8 mouse cellular contexts compared by ENCODE assay signal in genomic region chr17:87532158-87532545, GRCm38 (mm10).
DNase-seq lines count a peak whose midpoint lies in the region; ATAC-seq and TF ChIP-seq lines count a peak whose summit lies in the region.

No protein-coding gene starts in this region.

- peak overlapping the region; percentile 58 for H3K4me2 ChIP-seq in embryonic facial prominence, embryonic 14.5 days (ENCODE audit: low read depth, low read length)
- H3K4me2 ChIP-seq in hindbrain, embryonic 11.5 days (replicated peaks; ENCODE audit: low read depth, low read length) = 0 out of 2 replicates have a peak overlapping the region, but pooled peaks have one; percentile 0
- peak overlapping the region; percentile 72 for H3K4me2 ChIP-seq in liver, postnatal 0 days (ENCODE audit: low read depth, low read length)

- H3K9ac ChIP-seq in embryonic facial prominence, embryonic 14.5 days (ENCODE audit: low read depth, low read length) = peak overlapping the region; percentile 26; the same call in 1 of the 2 replicates
- H3K9ac ChIP-seq in hindbrain, embryonic 11.5 days (ENCODE audit: low read depth, low read length) = no peak overlapping the region
- H3K9ac ChIP-seq in liver, postnatal 0 days (replicated peaks) = no peak overlapping the region

- no peak overlapping the region for H3K27ac ChIP-seq in embryonic facial prominence, embryonic 14.5 days (replicated peaks; ENCODE audit: low read depth, low read length)
- H3K27ac ChIP-seq in hindbrain, embryonic 11.5 days (ENCODE audit: low read depth, low read length) = no peak overlapping the region
- peak overlapping the region; percentile 66 for H3K27ac ChIP-seq in liver, postnatal 0 days (ENCODE audit: low read depth)

- no peak for TF ChIP-seq CTCF in liver, postnatal 0 days (IDR thresholded peaks at IDR 0.05; ENCODE audit: low read depth)

- H3K4me3 ChIP-seq in embryonic facial prominence, embryonic 14.5 days (ENCODE audit: low read depth, low read length) = peak overlapping the region; percentile 44; the same call in 1 of the 2 replicates
- H3K4me3 ChIP-seq in hindbrain, embryonic 11.5 days (ENCODE audit: low read depth, low read length) = no peak overlapping the region
- H3K4me3 ChIP-seq in liver, postnatal 0 days (ENCODE audit: low read depth, low read length) = peak overlapping the region; percentile 36

- no peak for ATAC-seq in embryonic facial prominence, embryonic 14.5 days (ENCODE audit: low read depth)
- no peak for ATAC-seq in hindbrain, embryonic 11.5 days (ENCODE audit: low FRiP score)
- no peak for ATAC-seq in liver, postnatal 0 days
- ATAC-seq in erythroblast, adult 5-6 weeks (replicated peaks; ENCODE audit: low FRiP score, poor library complexity, severe bottlenecking) = no peak

- H3K4me1 ChIP-seq in embryonic facial prominence, embryonic 14.5 days (ENCODE audit: control insufficient read depth, insufficient read depth, low read length) = 0 out of 2 replicates have a peak, but pooled peaks cover 16% of the 10 kb centered on the region
- H3K4me1 ChIP-seq in hindbrain, embryonic 11.5 days (replicated peaks; ENCODE audit: control insufficient read depth, insufficient read depth, low read length) = peaks cover 6% of the 10 kb centered on the region; the same call in 1 of the 2 replicates
- peaks cover 26% of the 10 kb centered on the region for H3K4me1 ChIP-seq in liver, postnatal 0 days (ENCODE audit: insufficient read depth)

- WGBS in embryonic facial prominence, embryonic 14.5 days = 13% methylated on average over 9 of the region's 9 CpGs
- WGBS in hindbrain, embryonic 11.5 days = 14% methylated on average over 9 of the region's 9 CpGs
- WGBS in liver, postnatal 0 days (ENCODE audit: insufficient replicate concordance) = 9% methylated on average over 9 of the region's 9 CpGs

- H3K27me3 ChIP-seq in embryonic facial prominence, embryonic 14.5 days (replicated peaks; ENCODE audit: control insufficient read depth, insufficient read depth, low read length) = no peaks in the 10 kb centered on the region
- H3K27me3 ChIP-seq in hindbrain, embryonic 11.5 days (ENCODE audit: control insufficient read depth, insufficient read depth, low read length) = no peaks in the 10 kb centered on the region
- H3K27me3 ChIP-seq in liver, postnatal 0 days (ENCODE audit: insufficient read depth, low read length) = no peaks in the 10 kb centered on the region

- no peaks in the 10 kb centered on the region for H3K9me3 ChIP-seq in embryonic facial prominence, embryonic 14.5 days (ENCODE audit: control insufficient read depth, low read length)
- no peaks in the 10 kb centered on the region for H3K9me3 ChIP-seq in hindbrain, embryonic 11.5 days (ENCODE audit: control insufficient read depth, low read length)
- H3K9me3 ChIP-seq in liver, postnatal 0 days (ENCODE audit: low read length) = no peaks in the 10 kb centered on the region

- DNase-seq in R1 (ENCODE audit: low read depth, low spot score) = peak; percentile 79
- DNase-seq in embryonic facial prominence, embryonic 14.5 days (ENCODE audit: low spot score) = no peak
- peak; percentile 30 for DNase-seq in hindbrain, embryonic 11.5 days (ENCODE audit: low spot score)
- DNase-seq in liver, postnatal 0 days = no peak
- peak; percentile 51 for DNase-seq in skeletal muscle tissue, adult 2 months (ENCODE audit: low read depth, low spot score)
- DNase-seq in cerebellum, adult 18-20 months = no peak
- DNase-seq in adipocyte (ENCODE audit: low spot score) = no peak

- TF ChIP-seq EP300 in liver, postnatal 0 days (IDR thresholded peaks at IDR 0.05; ENCODE audit: low read depth) = no peak

- no peaks in the 10 kb centered on the region for H3K36me3 ChIP-seq in embryonic facial prominence, embryonic 14.5 days (ENCODE audit: control insufficient read depth, insufficient read depth, low read length)
- H3K36me3 ChIP-seq in hindbrain, embryonic 11.5 days (ENCODE audit: control insufficient read depth, insufficient read depth, low read length) = no peaks in the 10 kb centered on the region
- no peaks in the 10 kb centered on the region for H3K36me3 ChIP-seq in liver, postnatal 0 days (replicated peaks; ENCODE audit: insufficient read depth, low read length)

Comparison
In these comparisons a context has a peak if more than half of its experiments do, and no peak if none do; other contexts are left out.
1. DNase-seq: peak in R1 (single experiment), hindbrain, embryonic 11.5 days (single experiment) and skeletal muscle tissue, adult 2 months (single experiment); none in embryonic facial prominence, embryonic 14.5 days (single experiment), liver, postnatal 0 days (single experiment), cerebellum, adult 18-20 months (0 of 2) and adipocyte (single experiment).
2. H3K4me2 ChIP-seq: peak in every context shown above with its lines; median percentile 72 in liver, postnatal 0 days; 58 in embryonic facial prominence, embryonic 14.5 days; 0 in hindbrain, embryonic 11.5 days.